Mouse (Mus musculus): Measurements from ENCODE around the gene Gm11168. TPM values are rescaled to one million over a fixed set of nuclear protein-coding genes. Genes with fewer than 3 reads are reported as not detected.

Gene Gm11168
- polyA plus RNA-seq (2015; fragmentation: Nextera tagmentation; extraction: Ambion mirVana), result not detected in 2 replicates

DNA sequence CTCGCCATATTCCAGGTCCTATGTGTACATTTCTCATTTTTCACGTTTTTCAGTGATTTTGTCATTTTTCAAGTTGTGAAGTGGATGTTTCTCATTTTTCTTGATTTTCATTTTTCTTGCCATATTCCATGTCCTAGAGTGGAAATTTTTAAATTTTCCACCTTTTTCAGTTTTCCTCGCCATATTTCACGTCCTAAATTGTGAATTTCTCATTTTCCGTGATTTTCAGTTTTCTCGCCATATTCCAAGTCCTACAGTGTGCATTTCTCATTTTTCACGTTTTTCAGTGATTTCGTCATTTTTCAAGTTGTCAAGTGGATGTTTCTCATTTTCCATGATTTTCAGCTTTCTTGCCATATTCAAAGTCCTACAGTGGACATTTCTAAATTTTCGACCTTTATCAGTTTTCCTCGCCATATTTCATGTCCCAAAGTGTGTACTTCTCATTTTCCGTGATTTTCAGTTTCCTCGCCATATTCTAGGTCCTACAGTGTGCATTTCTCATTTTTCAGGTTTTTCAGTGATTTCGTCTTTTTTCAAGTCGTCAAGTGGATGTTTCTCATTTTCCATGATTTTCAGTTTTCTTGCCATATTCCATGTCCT is at the start of gene Gm11168:
TSS of gene Gm11168 (plus strand) at position 553 of the 603 bp plus-strand sequence.

DNA sequence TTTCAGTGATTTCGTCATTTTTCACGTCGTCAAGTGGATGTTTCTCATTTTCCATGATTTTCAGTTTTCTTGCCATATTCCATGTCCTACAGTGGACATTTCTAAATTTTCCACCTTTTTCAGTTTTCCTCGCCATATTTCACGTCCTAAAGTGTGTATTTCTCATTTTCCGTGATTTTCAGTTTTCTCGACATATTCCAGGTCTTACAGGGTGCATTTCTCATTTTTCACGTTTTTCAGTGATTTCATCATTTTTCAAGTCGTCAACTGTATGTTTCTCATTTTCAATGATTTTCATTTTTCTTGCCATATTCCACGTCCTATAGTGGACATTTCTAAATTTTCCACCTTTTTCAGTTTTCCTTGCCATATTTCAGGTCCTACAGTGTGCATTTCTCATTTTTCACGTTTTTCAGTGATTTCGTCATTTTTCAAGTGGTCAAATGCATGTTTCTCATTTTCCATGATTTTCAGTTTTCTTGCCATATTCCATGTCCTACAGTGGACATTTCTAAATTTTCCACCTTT is 2.6 kb upstream of the Gm11168 start, which contains the start of gene Gm10722:
TSS of gene Gm10722 (plus strand) at position 478 of the 528 bp plus-strand sequence.

DNA sequence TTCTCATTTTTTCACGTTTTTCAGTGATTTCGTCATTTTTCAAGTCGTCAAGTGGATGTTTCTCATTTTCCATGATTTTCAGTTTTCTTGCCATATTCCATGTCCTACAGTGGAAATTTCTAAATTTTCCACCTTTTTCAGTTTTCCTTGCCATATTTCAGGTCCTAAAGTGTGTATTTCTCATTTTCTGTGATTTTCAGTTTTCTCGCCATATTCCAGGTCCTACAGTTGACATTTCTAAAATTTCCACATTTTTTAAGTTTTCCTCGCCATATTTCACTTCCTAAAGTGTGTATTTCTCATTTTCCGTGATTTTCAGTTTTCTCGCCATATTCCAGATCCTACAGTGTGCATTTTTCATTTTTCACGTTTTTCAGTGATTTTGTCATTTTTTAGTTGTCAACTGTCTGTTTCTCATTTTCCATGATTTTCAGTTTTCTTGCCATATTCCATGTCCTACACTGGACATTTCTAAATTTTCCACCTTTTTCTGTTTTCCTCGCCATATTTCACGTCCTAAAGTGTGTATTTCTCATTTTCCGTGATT is 9.7 kb downstream of the Gm11168 start, which contains the start of gene Gm10721:
TSS of gene Gm10721 (plus strand) at position 408 of the 547 bp plus-strand sequence.

DNA sequence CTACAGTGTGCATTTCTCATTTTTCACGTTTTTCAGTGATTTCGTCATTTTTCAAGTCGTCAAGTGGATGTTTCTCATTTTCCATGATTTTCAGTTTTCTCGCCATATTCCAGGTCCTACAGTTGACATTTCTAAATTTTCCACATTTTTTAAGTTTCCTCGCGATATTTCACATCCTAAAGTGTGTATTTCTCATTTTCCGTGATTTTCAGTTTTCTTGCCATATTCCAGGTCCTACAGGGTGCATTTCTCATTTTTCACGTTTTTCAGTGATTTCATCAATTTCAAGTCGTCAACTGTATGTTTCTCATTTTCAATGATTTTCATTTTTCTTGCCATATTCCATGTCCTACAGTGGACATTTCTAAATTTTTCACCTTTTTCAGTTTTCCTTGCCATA is 12.2 kb downstream of the Gm11168 start, which contains the start of gene Gm10720:
TSS of gene Gm10720 (plus strand) at position 301 of the 400 bp plus-strand sequence.

DNA sequence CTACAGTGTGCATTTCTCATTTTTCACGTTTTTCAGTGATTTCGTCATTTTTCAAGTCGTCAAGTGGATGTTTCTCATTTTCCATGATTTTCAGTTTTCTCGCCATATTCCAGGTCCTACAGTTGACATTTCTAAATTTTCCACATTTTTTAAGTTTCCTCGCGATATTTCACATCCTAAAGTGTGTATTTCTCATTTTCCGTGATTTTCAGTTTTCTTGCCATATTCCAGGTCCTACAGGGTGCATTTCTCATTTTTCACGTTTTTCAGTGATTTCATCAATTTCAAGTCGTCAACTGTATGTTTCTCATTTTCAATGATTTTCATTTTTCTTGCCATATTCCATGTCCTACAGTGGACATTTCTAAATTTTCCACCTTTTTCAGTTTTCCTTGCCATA is 14.0 kb downstream of the Gm11168 start, which contains the start of gene Gm10719:
TSS of gene Gm10719 (plus strand) at position 301 of the 400 bp plus-strand sequence.

DNA sequence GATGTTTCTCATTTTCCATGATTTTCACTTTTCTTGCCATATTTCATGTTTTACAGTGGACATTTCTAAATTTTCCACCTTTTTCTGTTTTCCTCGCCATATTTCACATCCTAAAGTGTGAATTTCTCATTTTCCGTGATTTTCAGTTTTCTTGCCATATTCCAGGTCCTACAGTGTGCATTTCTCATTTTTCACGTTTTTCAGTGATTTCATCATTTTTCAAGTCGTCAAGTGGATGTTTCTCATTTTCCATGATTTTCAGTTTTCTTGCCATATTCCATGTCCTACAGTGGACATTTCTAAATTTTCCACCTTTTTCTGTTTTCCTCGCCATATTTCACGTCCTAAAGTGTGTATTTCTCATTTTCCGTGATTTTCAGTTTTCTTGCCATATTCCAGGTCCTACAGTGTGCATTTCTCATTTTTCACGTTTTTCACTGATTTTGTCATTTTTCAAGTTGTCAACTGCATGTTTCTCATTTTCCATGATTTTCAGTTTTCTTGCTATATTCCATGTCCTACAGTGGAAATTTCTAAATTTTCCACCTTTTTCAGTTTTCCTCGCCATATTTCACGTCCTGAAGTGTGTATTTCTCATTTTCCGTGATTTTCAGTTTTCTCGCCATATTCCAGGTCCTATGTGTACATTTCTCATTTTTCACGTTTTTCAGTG is 20.3 kb downstream of the Gm11168 start, which contains the start of gene Gm10718:
TSS of gene Gm10718 (plus strand) at position 236 of the 673 bp plus-strand sequence.

DNA sequence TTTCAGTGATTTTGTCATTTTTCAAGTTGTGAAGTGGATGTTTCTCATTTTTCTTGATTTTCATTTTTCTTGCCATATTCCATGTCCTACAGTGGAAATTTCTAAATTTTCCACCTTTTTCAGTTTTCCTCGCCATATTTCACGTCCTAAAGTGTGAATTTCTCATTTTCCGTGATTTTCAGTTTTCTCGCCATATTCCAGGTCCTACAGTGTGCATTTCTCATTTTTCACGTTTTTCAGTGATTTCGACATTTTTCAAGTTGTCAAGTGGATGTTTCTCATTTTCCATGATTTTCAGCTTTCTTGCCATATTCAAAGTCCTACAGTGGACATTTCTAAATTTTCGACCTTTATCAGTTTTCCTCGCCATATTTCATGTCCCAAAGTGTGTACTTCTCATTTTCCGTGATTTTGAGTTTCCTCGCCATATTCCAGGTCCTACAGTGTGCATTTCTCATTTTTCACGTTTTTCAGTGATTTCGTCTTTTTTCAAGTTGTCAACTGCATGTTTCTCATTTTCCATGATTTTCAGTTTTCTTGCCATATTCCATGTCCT is 21.8 kb downstream of the Gm11168 start, which contains the start of gene Gm10717:
TSS of gene Gm10717 (plus strand) at position 506 of the 556 bp plus-strand sequence.

DNA sequence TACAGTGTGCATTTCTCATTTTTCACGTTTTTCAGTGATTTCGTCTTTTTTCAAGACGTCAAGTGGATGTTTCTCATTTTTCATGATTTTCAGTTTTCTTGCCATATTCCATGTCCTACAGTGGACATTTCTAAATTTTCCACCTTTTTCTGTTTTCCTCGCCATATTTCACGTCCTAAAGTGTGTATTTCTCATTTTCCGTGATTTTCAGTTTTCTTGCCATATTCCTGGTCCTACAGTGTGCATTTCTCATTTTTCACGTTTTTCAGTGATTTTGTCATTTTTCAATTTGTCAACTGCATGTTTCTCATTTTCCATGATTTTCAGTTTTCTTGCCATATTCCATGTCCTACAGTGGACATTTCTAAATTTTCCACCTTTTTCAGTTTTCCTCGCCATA is 31.2 kb downstream of the Gm11168 start, which contains the start of gene Gm17535:
TSS of gene Gm17535 (plus strand) at position 301 of the 400 bp plus-strand sequence.

DNA sequence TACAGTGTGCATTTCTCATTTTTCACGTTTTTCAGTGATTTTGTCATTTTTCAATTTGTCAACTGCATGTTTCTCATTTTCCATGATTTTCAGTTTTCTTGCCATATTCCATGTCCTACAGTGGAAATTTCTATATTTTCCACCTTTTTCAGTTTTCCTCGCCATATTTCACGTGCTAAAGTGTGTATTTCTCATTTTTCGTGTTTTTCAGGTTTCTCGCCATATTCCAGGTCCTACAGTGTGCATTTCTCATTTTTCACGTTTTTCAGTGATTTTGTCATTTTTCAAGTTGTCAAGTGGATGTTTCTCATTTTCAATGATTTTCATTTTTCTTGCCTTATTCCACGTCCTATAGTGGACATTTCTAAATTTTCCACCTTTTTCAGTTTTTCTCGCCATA is 33.4 kb downstream of the Gm11168 start, which contains the start of gene Gm10715:
TSS of gene Gm10715 (plus strand) at position 301 of the 400 bp plus-strand sequence.

Small RNAs within 50 kb of the gene (microRNA-seq; reads per million reads assigned to microRNA genes)
- not detected for gene Mir101c

Other genes with a start within 250 kb of the Gm11168 start
- gene Gm10722, start 2.4 kb upstream of the Gm11168 start, polyA plus RNA-seq (2015; fragmentation: Nextera tagmentation; extraction: Ambion mirVana), result not detected in 2 replicates
- gene Gm10721, start 9.8 kb downstream of the Gm11168 start, polyA plus RNA-seq (2015; fragmentation: Nextera tagmentation; extraction: Ambion mirVana), result not detected in 2 replicates
- gene Gm10720, start 12.3 kb downstream of the Gm11168 start, polyA plus RNA-seq (2015; fragmentation: Nextera tagmentation; extraction: Ambion mirVana), result not detected in 2 replicates
- 0.38 TPM in 1 of 2 replicates, not detected in the other for gene Gm10719, start 14.1 kb downstream of the Gm11168 start, polyA plus RNA-seq (2015; fragmentation: Nextera tagmentation; extraction: Ambion mirVana)
- gene Gm10718, start 20.2 kb downstream of the Gm11168 start, polyA plus RNA-seq (2015; fragmentation: Nextera tagmentation; extraction: Ambion mirVana), result 0.36 TPM in 1 of 2 replicates, not detected in the other
- 0.41 TPM in 1 of 2 replicates, not detected in the other for gene Gm10717, start 22.1 kb downstream of the Gm11168 start, polyA plus RNA-seq (2015; fragmentation: Nextera tagmentation; extraction: Ambion mirVana)
- not detected in 2 replicates for gene Gm17535, start 31.3 kb downstream of the Gm11168 start, polyA plus RNA-seq (2015; fragmentation: Nextera tagmentation; extraction: Ambion mirVana)
- not detected in 2 replicates for gene Gm10715, start 33.5 kb downstream of the Gm11168 start, polyA plus RNA-seq (2015; fragmentation: Nextera tagmentation; extraction: Ambion mirVana)